Mouse (Mus musculus): ENCODE measurements around the gene Zfp148.

GRCm38 (mm10) chr16:33545530-33545929 lies 164.9 kb downstream of the Zfp148 start:
- no peak for TF ChIP-seq CTCF (IDR thresholded peaks at IDR 0.05; ENCODE audit: borderline replicate concordance, insufficient read depth, low read depth, low read length)
- TF ChIP-seq POLR2A (IDR thresholded peaks at IDR 0.05; ENCODE audit: borderline replicate concordance, insufficient read depth, low read length) = no peak
